Mouse (Mus musculus) stomach, embryonic 14.5 days (tissue): ENCODE data around the gene Nhlrc3. TPM values are rescaled to one million over a fixed set of nuclear protein-coding genes. Genes with fewer than 3 reads are reported as not detected.

Experiments used
- ATAC-seq: fragments of 200-750 bp; cut with Nextera tagmentation; 2 replicates; pipeline ENCODE4 v1.8.0; 2017; ENCODE audit warnings: low read depth, moderate TSS enrichment; ENCODE audit not compliant: insufficient number of reproducible peaks, insufficient read depth, low FRiP score
- H3K27ac ChIP-seq: fragments of 300-500 bp; sonication (generic); 2 replicates; pipeline ENCODE4 v1.5.1; 2014; ENCODE audit warnings: mild to moderate bottlenecking, low read length, moderate library complexity, mixed read lengths
- H3K27me3 ChIP-seq: fragments of 300-500 bp; sonication (generic); 2 replicates; pipeline ENCODE4 v1.6.1; 2014; ENCODE audit warnings: low read length, control low read depth, mixed read lengths; ENCODE audit not compliant: control insufficient read depth, insufficient read depth
- H3K36me3 ChIP-seq: fragments of 300-500 bp; sonication (generic); 2 replicates; pipeline ENCODE4 v1.6.1; 2014; ENCODE audit warnings: mild to moderate bottlenecking, control low read depth, low read length, moderate library complexity, mixed read lengths; ENCODE audit not compliant: control insufficient read depth, insufficient read depth
- H3K4me1 ChIP-seq: fragments of 300-500 bp; sonication (generic); 2 replicates; pipeline ENCODE4 v1.6.1; 2014; ENCODE audit warnings: low read length, control low read depth, mixed read lengths; ENCODE audit not compliant: control insufficient read depth, insufficient read depth
- H3K4me2 ChIP-seq: fragments of 300-500 bp; sonication (generic); replicated peaks from 2 replicates; pipeline ENCODE4 v1.6.1; 2014; ENCODE audit warnings: low read depth, low read length, control low read depth
- H3K4me3 ChIP-seq: fragments of 300-500 bp; sonication (generic); 2 replicates; pipeline ENCODE4 v1.5.1; 2014; ENCODE audit warnings: low read depth, low read length, control low read depth
- H3K9ac ChIP-seq: fragments of 300-500 bp; sonication (generic); replicated peaks from 2 replicates; pipeline ENCODE4 v1.6.1; 2014; ENCODE audit warnings: low read depth, mild to moderate bottlenecking, control low read depth, low read length, moderate library complexity, mixed read lengths
- H3K9me3 ChIP-seq: fragments of 300-500 bp; sonication (generic); 2 replicates; pipeline ENCODE4 v1.6.1; 2016; ENCODE audit warnings: low read depth, low read length, control low read depth; ENCODE audit not compliant: control insufficient read depth
- WGBS: fragments of 180-500 bp; shearing (Covaris S2); extraction: QIAGEN DNeasy Blood & Tissue Kit; methylation state at CpG from one replicate; pipeline ENCODE4 v1.1.7; 2014; 5-methylcytosine and 5-hydroxymethylcytosine counted together
- polyA plus RNA-seq: library from polyadenylated mRNA; unstranded; fragments of >200 nt; fragmentation: Nextera tagmentation; extraction: Ambion mirVana; gene quantifications from 2 replicates; pipeline ENCODE4 v1.2.1, GENCODE M21; 2014

The Nhlrc3 gene
- polyA plus RNA-seq, 1 experiment from 2014 or later, result 11.4 TPM

- H3K9me3 ChIP-seq, result no peaks in the 10 kb centered on the region
- WGBS, result under 1% methylated on average over 35 of the region's 35 CpGs
- no peaks in the 10 kb centered on the region for H3K27me3 ChIP-seq
- H3K4me2 ChIP-seq, result peak overlapping the region; percentile 80
- H3K9ac ChIP-seq, result peak overlapping the region; percentile 86
- peaks cover 15% of the 10 kb centered on the region for H3K36me3 ChIP-seq
- H3K4me1 ChIP-seq, result peaks cover 22% of the 10 kb centered on the region
- H3K27ac ChIP-seq, result peak overlapping the region; percentile 77
- peak overlapping the region; percentile 96 for H3K4me3 ChIP-seq
- ATAC-seq, result peak; percentile 53
Observed at GRCm38 (mm10) chr3:53463765-53464114, 608 bp upstream of the Nhlrc3 start.

GRCm38 (mm10) chr3:53462701-53463045, 459 bp downstream of the Nhlrc3 start:
- Histone ChIP-seq H3K9ac (peak overlapping the region; percentile 86), H3K27ac (peak overlapping the region; percentile 77), H3K9me3 (no peaks in the 10 kb centered on the region), H3K4me2 (peak overlapping the region; percentile 72), H3K36me3 (peaks cover 23% of the 10 kb centered on the region), H3K4me3 (peak overlapping the region; percentile 96), H3K27me3 (no peaks in the 10 kb centered on the region), H3K4me1 (peaks cover 22% of the 10 kb centered on the region)
- no peak; the same call in 1 of the 2 replicates for ATAC-seq
- WGBS, result 4% methylated on average over 9 of the region's 9 CpGs

DNA sequence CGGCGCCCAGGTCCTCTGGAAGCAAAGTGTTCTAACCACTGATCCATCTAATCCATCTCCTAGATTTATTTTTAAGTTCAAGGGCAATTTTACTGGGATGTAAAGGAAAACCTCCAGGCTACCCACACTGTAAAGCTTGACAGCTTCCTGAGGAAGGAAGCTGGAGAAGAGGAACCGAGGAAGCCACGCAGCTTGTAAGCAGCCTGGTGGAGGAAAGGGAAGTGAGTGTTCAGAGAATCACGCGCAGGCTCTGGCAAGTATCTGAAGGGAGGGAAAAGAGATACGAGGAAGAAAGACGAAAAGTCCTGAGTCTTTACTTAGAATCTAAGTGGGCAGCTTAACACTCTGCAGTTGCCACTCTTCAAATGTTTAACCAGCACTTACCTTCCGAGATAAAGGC, 3.0 kb downstream of the Nhlrc3 start:
- Histone ChIP-seq H3K9me3 (no peaks in the 10 kb centered on the region), H3K4me1 (peaks cover 5% of the 10 kb centered on the region), H3K4me3 (no peak overlapping the region), H3K27me3 (no peaks in the 10 kb centered on the region), H3K36me3 (peaks cover 40% of the 10 kb centered on the region), H3K9ac (no peak overlapping the region), H3K27ac (no peak overlapping the region), H3K4me2 (no peak overlapping the region)
- no peak for ATAC-seq
- 80% methylated on average over 9 of the region's 9 CpGs for WGBS

DNA sequence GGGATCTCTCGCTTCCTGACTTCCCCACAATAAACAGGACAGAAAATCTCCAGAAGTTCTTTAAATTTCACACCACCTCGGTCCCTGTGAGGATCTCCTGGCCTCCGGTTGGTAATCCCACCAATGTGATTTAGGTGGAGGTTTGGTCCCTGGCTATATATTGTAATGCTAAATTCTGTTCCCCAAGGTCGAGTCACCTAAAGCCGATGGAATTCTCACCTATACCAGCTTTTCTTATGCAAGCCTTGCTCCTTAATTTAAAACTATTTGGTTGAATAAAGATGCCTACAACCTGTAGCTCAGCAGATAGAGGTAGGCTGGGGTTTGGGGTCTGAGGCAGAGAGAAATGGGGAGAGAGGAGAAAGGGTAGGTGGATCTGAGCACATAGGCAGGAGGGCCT, 5.4 kb downstream of the Nhlrc3 start:
- WGBS, result 65% methylated on average over 5 of the region's 5 CpGs

DNA sequence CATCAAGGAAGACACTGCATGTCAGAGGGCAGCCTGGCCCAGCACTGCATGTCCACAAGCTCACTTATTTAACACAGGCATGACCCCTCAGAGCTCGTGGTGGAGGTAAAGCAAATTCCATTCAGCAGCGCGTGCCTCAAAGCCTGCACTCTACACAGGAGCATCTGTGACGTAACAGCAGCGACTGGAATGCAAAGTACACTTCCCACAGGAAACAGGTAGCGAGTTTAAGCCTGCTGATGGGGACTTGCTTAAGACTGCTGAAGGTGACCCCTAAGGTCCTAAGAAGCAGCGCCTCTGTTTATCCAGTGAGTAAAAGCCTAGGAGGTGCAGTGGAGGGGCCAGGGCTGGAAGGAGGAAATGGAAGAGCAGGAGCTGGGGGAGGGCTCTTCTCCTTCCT, 8.1 kb downstream of the Nhlrc3 start:
- Histone ChIP-seq H3K4me3 (no peak overlapping the region), H3K9me3 (no peaks in the 10 kb centered on the region), H3K4me2 (no peak overlapping the region), H3K27ac (no peak overlapping the region), H3K9ac (no peak overlapping the region), H3K27me3 (no peaks in the 10 kb centered on the region), H3K36me3 (peaks cover 66% of the 10 kb centered on the region), H3K4me1 (no peaks in the 10 kb centered on the region)
- no peak for ATAC-seq
- 72% methylated on average over 7 of the region's 7 CpGs for WGBS

More for the DNA sequence above, 5.4 kb downstream of the Nhlrc3 start:
- peaks cover 5% of the 10 kb centered on the region for H3K4me1 ChIP-seq
- H3K27me3 ChIP-seq, result no peaks in the 10 kb centered on the region
- no peak overlapping the region for H3K4me2 ChIP-seq
- H3K9me3 ChIP-seq, result no peaks in the 10 kb centered on the region
- H3K27ac ChIP-seq, result no peak overlapping the region
- no peak overlapping the region for H3K9ac ChIP-seq
- no peak overlapping the region for H3K4me3 ChIP-seq
- ATAC-seq, result no peak
- H3K36me3 ChIP-seq, result peaks cover 56% of the 10 kb centered on the region

GRCm38 (mm10) chr3:53454561-53454960, 8.6 kb downstream of the Nhlrc3 start:
- no peak overlapping the region for H3K9ac ChIP-seq
- no peaks in the 10 kb centered on the region for H3K9me3 ChIP-seq
- no peak overlapping the region for H3K4me2 ChIP-seq
- H3K27ac ChIP-seq, result no peak overlapping the region
- H3K4me1 ChIP-seq, result no peaks in the 10 kb centered on the region
- ATAC-seq, result no peak
- H3K4me3 ChIP-seq, result no peak overlapping the region
- H3K36me3 ChIP-seq, result peaks cover 63% of the 10 kb centered on the region
- 88% methylated on average over 6 of the region's 6 CpGs for whole genome bisulfite sequencing
- H3K27me3 ChIP-seq, result no peaks in the 10 kb centered on the region

- no peaks in the 10 kb centered on the region for H3K4me1 ChIP-seq
- H3K27me3 ChIP-seq, result no peaks in the 10 kb centered on the region
- WGBS, result 90% methylated on average over 6 of the region's 6 CpGs
- no peak overlapping the region for H3K4me3 ChIP-seq
- peaks cover 60% of the 10 kb centered on the region for H3K36me3 ChIP-seq
- no peaks in the 10 kb centered on the region for H3K9me3 ChIP-seq
- no peak for ATAC-seq
- no peak overlapping the region for H3K4me2 ChIP-seq
- H3K9ac ChIP-seq, result no peak overlapping the region
- no peak overlapping the region for H3K27ac ChIP-seq
Observed at GRCm38 (mm10) chr3:53454005-53454404, 9.1 kb downstream of the Nhlrc3 start.

DNA sequence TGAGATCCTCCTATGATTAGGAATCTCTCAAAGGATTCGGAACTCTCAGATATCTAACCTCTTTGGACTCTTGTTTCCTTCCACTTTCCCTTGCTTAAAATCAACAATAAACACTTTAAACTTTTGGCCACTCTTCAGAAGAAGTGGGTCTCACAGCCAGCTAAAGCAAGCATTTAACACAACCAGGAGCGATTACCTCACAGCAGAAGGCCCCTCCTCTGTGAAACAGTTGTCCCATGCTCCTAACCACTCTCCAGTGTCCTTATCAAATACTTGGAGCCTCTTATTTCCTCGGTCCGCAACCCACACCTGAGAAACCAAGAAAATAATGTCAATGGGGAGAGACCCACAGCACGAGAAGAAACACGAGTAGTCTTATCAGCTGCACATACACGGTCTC, 9.8 kb downstream of the Nhlrc3 start:
- H3K4me2 ChIP-seq, result no peak overlapping the region
- no peaks in the 10 kb centered on the region for H3K4me1 ChIP-seq
- 92% methylated on average over 7 of the region's 7 CpGs for WGBS
- no peak overlapping the region for H3K9ac ChIP-seq
- H3K4me3 ChIP-seq, result no peak overlapping the region
- ATAC-seq, result no peak
- H3K9me3 ChIP-seq, result no peaks in the 10 kb centered on the region
- H3K36me3 ChIP-seq, result peaks cover 58% of the 10 kb centered on the region
- H3K27me3 ChIP-seq, result no peaks in the 10 kb centered on the region
- H3K27ac ChIP-seq, result no peak overlapping the region

DNA sequence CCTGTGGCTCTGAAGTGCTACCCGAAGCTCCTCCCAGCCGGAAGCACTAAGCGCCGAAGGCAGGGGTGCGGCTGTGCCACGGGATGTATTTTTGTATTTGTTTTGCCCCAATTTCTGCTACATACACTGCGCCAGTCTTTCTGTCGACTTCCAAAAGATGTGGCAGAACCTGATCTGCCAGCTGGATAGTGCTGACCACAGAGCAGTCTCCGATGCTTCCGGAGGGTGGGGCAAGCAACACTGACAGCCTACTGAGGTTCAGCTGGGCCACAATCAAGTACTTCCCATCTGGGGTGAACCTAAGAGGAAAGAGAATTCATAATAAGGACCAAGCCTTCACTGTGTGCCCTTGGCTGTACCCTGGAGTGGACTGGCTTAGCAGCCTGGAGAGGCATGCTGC, 10.8 kb downstream of the Nhlrc3 start:
- H3K9me3 ChIP-seq, result no peaks in the 10 kb centered on the region
- ATAC-seq, result no peak
- WGBS, result 89% methylated on average over 10 of the region's 10 CpGs
- H3K4me3 ChIP-seq, result no peak overlapping the region
- H3K27me3 ChIP-seq, result no peaks in the 10 kb centered on the region
- no peaks in the 10 kb centered on the region for H3K4me1 ChIP-seq
- no peak overlapping the region for H3K27ac ChIP-seq
- no peak overlapping the region for H3K9ac ChIP-seq
- no peak overlapping the region for H3K4me2 ChIP-seq
- H3K36me3 ChIP-seq, result peaks cover 49% of the 10 kb centered on the region
